21 mouse cellular contexts compared by ENCODE assay signal in genomic region chr11:3989748-3990147, GRCm38 (mm10). TPM values are rescaled to one million over a fixed set of nuclear protein-coding genes. Genes with fewer than 3 reads are reported as not detected.
"Had no signal": no experiment of that assay in that cellular context is flagged by ENCODE, and none has a peak within 500 bp of the region (broad histone marks: within the 10 kb centered on the region; RNA-seq: fewer than 3 reads in every experiment).

No protein-coding gene starts in this region.

- H3K4me3 ChIP-seq: liver, embryonic 13.5 days; stomach, embryonic 15.5 days had no signal

- H3K4me1 ChIP-seq: stomach, embryonic 15.5 days had no signal

- H3K9ac ChIP-seq: liver, embryonic 13.5 days; stomach, embryonic 15.5 days had no signal

- DNase-seq: layer of hippocampus, adult 9-11 months; liver, embryonic 13.5 days; lung, adult 2 months; lung, postnatal 14 days; lung, postnatal 4 days; midbrain, embryonic 14.5 days; thymus, adult 2 months; thymus, postnatal 14 days; thymus, postnatal 4 days had no signal

- H3K9me3 ChIP-seq: liver, embryonic 13.5 days; stomach, embryonic 15.5 days had no signal

- H3K36me3 ChIP-seq: liver, embryonic 13.5 days; stomach, embryonic 15.5 days had no signal

- H3K27me3 ChIP-seq: stomach, embryonic 15.5 days had no signal

- H3K4me2 ChIP-seq: liver, embryonic 13.5 days; midbrain, embryonic 11.5 days; stomach, embryonic 15.5 days had no signal

- H3K27ac ChIP-seq: liver, embryonic 13.5 days; stomach, embryonic 15.5 days had no signal

RNA-seq across cellular contexts. Expression of gene Gal3st1, which starts 6.3 kb away (rescaled TPM):
- total RNA-seq: megakaryocyte-erythroid progenitor cell, adult 5-6 weeks had no signal
- polyA plus RNA-seq: midbrain, embryonic 11.5 days had no signal

RNA-seq across cellular contexts. Expression of gene 4930556J24Rik, which starts 13.2 kb away (rescaled TPM):
- total RNA-seq: left cerebral cortex, adult 18-20 months; megakaryocyte progenitor cell, adult 5-6 weeks; megakaryocyte-erythroid progenitor cell, adult 5-6 weeks had no signal
- polyA plus RNA-seq: limb, embryonic 11.5 days; limb, embryonic 14.5 days; liver, adult 2 months; liver, embryonic 13.5 days; lung, adult 2 months; midbrain, embryonic 11.5 days; neural tube, embryonic 11.5 days; thymus, adult 2 months had no signal

RNA-seq across cellular contexts. Expression of gene Sec14l4, which starts 41.5 kb away (rescaled TPM):
- total RNA-seq: left cerebral cortex, adult 18-20 months; left cerebral cortex, postnatal 36 days; megakaryocyte progenitor cell, adult 5-6 weeks; megakaryocyte-erythroid progenitor cell, adult 5-6 weeks; midbrain, postnatal 0 days had no signal
- polyA plus RNA-seq: limb, embryonic 11.5 days; midbrain, embryonic 11.5 days; midbrain, embryonic 14.5 days; neural tube, embryonic 11.5 days; neural tube, embryonic 14.5 days had no signal
